Mouse (Mus musculus) forebrain, postnatal 0 days (tissue): ENCODE results near the gene Nap1l4. TPM values are rescaled to one million over a fixed set of nuclear protein-coding genes. Genes with fewer than 3 reads are reported as not detected.

Experiments used
- ATAC-seq: fragments of 200-750 bp; cut with Nextera tagmentation; 2 replicates; pipeline ENCODE4 v1.8.0; 2017; ENCODE audit warnings: mild to moderate bottlenecking, moderate library complexity
- DNase-seq: peaks from one replicate; pipeline ENCODE4 v3.0.0-alpha.2; 2015
- H3K27ac ChIP-seq: fragments of 300-500 bp; sonication (generic); 2 replicates; pipeline ENCODE4 v1.5.1; 2014; ENCODE audit warnings: low read depth, mild to moderate bottlenecking, antibody characterized with exemption, low read length, moderate library complexity, mixed read lengths
- H3K27me3 ChIP-seq: fragments of 300-500 bp; sonication (generic); 2 replicates; pipeline ENCODE4 v1.6.1; 2014; ENCODE audit warnings: mild to moderate bottlenecking, low read length, mixed read lengths; ENCODE audit not compliant: insufficient read depth
- H3K36me3 ChIP-seq: fragments of 300-500 bp; sonication (generic); 2 replicates; pipeline ENCODE4 v1.6.1; 2014; ENCODE audit warnings: mild to moderate bottlenecking, moderate library complexity; ENCODE audit not compliant: insufficient read depth
- H3K4me1 ChIP-seq: fragments of 300-500 bp; sonication (generic); 2 replicates; pipeline ENCODE4 v1.6.1; 2014; ENCODE audit warnings: antibody characterized with exemption; ENCODE audit not compliant: insufficient read depth
- H3K4me2 ChIP-seq: fragments of 300-500 bp; sonication (generic); 2 replicates; pipeline ENCODE4 v1.6.1; 2014; ENCODE audit warnings: low read depth, mild to moderate bottlenecking, moderate library complexity
- H3K4me3 ChIP-seq: fragments of 300-500 bp; sonication (generic); 2 replicates; pipeline ENCODE4 v1.5.1; 2014; ENCODE audit warnings: low read depth, low read length, mixed read lengths
- H3K9ac ChIP-seq: fragments of 300-500 bp; sonication (generic); 2 replicates; pipeline ENCODE4 v1.6.1; 2014; ENCODE audit warnings: mild to moderate bottlenecking
- H3K9me3 ChIP-seq: fragments of 300-500 bp; sonication (generic); 2 replicates; pipeline ENCODE4 v1.6.1; 2016; ENCODE audit warnings: low read length
- CTCF ChIP-seq: sonication (generic); IDR thresholded peaks from 2 replicates; pipeline ENCODE4 v1.5.1; 2016; ENCODE audit warnings: antibody characterized with exemption, control low read depth, low read depth
- WGBS: fragments of 180-500 bp; shearing (Covaris S2); extraction: QIAGEN DNeasy Blood & Tissue Kit; methylation state at CpG from one replicate; pipeline ENCODE4 v1.1.7; 2014; 5-methylcytosine and 5-hydroxymethylcytosine counted together
- polyA plus RNA-seq: library from polyadenylated mRNA; unstranded; fragments of >200 nt; fragmentation: Nextera tagmentation; extraction: Ambion mirVana; gene quantifications from 2 replicates; pipeline ENCODE4 v1.2.1, GENCODE M21; 2015
- total RNA-seq: library from RNA; depleted of rRNA; stranded (reverse); fragments of >200 nt; gene quantifications from 2 replicates; pipeline ENCODE4 v1.2.3, GENCODE M21; 2014

Gene Nap1l4
- total and polyA plus RNA-seq, 2 experiments from 2014 or later: 202 to 258 TPM

DNA sequence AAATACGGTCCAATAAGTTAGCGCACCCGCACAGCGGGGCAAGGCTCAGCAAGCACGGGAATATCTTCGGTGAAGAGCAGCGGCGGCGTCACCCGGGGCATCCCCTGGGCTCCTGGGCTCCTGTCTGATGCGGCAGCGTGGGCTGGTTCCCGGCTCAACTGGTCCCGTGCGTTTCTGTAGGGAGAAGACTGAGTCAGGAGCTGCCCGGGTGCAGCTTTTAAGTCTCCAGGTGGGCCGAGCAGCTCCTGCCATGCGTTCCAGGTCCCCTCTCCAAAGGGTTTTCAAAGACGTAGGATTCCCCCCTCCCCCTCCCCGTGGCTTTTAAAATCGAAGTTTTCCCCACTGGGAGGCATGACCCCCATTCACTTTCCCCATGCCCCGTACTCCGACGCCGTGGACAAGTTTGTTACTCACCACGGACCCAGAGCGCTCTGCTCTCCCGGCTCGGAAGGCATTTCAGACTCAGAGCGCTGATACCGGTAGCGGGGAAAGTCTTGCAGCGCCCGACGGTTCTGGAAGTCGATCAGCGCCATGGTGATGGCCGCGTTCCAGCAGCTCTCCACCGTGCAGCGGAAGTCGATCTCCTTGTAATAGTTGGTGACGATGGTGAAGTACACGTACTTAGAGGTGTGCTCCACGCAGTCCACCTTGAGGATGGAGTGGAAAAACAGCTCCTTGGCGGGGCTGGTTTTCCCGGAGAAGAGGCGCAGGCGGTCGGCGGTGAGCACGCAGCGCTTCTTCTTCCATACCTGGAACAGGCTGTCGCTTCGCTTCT lies 47.1 kb downstream of the Nap1l4 start:
- WGBS: 4% methylated on average over 55 of the region's 55 CpGs
- ATAC-seq (0 out of 2 replicates have a peak, but pooled peaks have one; percentile 37), DNase-seq (peak; percentile 62)
- Histone ChIP-seq H3K4me2 (peak overlapping the region; percentile 61), H3K9ac (peak overlapping the region; percentile 28; the same call in 1 of the 2 replicates), H3K27ac (no peak overlapping the region), H3K36me3 (no peaks in the 10 kb centered on the region), H3K4me3 (peak overlapping the region; percentile 39), H3K9me3 (no peaks in the 10 kb centered on the region), H3K4me1 (peaks cover 3% of the 10 kb centered on the region; the same call in 1 of the 2 replicates), H3K27me3 (peaks cover 45% of the 10 kb centered on the region)
- no peak for TF ChIP-seq CTCF

DNA sequence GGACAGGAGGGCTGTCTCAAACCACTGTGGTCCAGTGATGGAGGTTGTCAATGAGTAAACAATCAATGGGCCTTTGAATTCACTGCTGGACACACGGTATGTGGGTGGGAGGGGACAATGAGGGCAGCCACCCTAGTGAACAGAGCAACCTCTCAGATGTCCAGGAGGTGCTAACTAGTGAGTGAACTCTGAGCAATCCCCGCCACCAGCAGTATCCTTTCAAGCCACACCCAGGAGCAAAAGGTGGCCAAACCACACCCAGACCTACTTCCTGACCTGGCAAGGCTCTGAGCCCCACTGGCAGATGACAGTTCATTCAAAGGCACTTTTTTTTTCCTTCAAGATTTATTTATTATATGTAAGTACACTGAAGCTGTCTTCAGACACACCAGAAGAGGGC lies 48.0 kb downstream of the Nap1l4 start:
- 47% methylated on average over 2 of the region's 2 CpGs for WGBS

DNA sequence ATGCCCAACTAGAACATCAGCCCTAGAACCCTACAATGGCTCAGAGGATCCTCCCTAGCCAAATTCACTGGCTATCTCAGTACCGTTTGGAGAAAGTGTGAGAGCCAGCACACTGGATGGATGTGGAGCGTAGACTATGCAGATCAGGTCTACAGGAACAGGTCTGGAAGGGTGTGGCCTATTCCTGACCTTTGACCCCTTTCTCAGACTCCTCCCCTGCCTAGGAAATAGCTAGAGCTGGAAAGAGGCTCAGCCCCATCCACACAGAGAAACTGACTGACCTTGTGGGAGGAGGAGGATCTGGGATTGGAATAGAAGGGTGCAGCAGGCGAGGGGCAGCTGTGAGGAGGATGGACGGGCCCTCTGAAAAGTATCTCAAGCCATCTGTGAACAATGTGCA lies 50.3 kb downstream of the Nap1l4 start:
- Histone ChIP-seq H3K9me3 (no peaks in the 10 kb centered on the region), H3K4me3 (no peak overlapping the region), H3K4me2 (no peak overlapping the region), H3K27me3 (peaks cover 38% of the 10 kb centered on the region), H3K9ac (no peak overlapping the region), H3K36me3 (no peaks in the 10 kb centered on the region), H3K4me1 (peaks cover 3% of the 10 kb centered on the region; the same call in 1 of the 2 replicates), H3K27ac (no peak overlapping the region)
- DNase-seq: no peak
- TF ChIP-seq CTCF: no peak
- 89% methylated on average over 4 of the region's 4 CpGs for WGBS
- no peak for ATAC-seq

More for the DNA sequence above, 48.0 kb downstream of the Nap1l4 start:
- Histone ChIP-seq H3K27ac (no peak overlapping the region), H3K4me1 (peaks cover 3% of the 10 kb centered on the region; the same call in 1 of the 2 replicates), H3K4me3 (no peak overlapping the region), H3K4me2 (no peak overlapping the region), H3K9ac (no peak overlapping the region), H3K27me3 (peaks cover 45% of the 10 kb centered on the region), H3K9me3 (no peaks in the 10 kb centered on the region), H3K36me3 (no peaks in the 10 kb centered on the region)
- no peak for ATAC-seq
- no peak for TF ChIP-seq CTCF
- DNase-seq: no peak

DNA sequence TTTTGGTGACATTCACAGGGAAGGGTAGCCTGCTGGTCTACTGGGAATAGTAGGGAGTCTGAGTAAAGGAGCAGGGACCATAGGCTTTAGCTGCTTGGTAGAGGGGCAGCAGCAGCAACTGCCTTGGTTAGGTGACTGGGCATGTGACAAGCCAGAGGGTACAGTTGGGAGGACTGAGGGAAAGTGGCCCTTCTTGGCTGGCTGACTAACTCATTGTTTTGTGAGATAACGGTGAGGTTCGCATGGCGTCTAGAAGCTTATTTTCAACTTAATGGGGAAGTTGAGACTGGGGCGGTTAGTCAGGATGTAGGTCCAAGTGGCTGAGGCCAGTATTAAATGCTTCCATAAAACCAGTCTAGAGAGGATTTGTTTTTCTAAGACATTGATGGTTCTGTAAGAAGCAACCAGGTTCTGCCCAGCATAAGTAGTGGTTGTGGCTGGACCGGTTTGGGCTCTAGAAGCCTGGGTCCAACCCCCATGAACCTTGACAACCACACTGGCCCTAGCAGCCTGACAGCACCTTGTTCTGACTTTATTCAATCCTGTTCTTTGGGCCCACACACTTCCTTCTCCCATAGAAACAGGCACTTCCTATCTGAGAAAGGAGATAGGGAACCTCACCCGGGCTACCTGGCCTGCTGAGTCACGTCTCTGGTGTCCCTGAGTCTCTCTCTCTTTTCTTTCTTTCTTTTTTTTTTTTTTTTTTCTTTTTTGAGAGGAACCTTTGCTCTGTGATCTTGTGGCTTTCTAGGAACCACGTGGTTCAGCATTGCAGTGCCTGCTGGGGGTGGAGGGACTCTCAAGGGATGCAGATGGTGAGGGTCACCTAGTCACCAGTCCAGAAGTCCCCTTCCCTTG lies 53.6 kb downstream of the Nap1l4 start:
- Histone ChIP-seq H3K4me3 (no peak overlapping the region), H3K4me2 (no peak overlapping the region), H3K4me1 (no peaks in the 10 kb centered on the region), H3K9me3 (no peaks in the 10 kb centered on the region), H3K36me3 (no peaks in the 10 kb centered on the region), H3K27me3 (peaks cover 11% of the 10 kb centered on the region), H3K27ac (no peak overlapping the region), H3K9ac (no peak overlapping the region)
- no peak for ATAC-seq
- TF ChIP-seq CTCF: no peak
- 77% methylated on average over 8 of the region's 8 CpGs for WGBS
- DNase-seq: no peak

DNA sequence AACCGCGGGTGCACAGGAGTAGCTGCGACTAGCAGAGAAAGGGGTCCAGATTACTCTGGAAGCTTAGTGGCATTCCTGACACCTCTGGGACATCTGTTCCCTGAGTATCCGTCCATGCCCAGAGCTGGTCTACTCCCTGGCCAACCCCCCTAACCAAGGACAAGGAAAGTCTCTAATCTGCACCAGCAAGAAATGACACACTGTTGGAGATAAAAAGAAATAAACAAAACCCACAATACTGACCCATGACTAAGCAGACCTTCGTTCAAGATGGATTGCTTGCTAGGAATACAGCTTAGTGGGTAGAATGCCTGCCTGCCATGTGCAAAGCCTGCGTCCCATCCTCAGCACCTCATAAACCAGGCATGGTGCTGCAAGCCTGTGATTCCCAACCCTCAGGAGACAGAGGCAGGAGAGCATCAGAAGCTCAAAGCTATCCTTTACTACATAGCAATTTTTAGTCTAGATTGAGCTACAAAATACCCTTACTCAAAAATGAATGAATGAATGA lies 55.2 kb downstream of the Nap1l4 start:
- no peak for TF ChIP-seq CTCF

DNA sequence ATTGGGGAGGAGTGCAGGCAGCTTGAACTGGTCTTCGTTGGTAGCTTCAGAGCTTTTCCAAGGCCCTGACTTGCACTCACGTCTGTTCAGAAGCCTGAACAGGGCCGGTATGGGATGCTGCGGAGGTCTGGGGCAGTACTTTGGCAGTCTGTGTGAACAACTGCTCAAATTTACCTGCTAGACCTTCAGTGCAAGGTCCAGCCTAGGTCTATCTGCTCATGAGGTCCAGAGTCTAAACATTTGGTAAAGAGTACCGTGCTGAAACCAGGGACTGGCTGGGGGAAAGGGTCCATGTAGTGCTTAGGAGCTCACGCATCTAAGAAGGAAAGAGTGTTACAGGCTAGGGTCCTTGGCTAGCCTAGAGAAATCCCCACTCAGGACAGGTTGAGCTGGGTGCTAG lies 59.2 kb downstream of the Nap1l4 start:
- Histone ChIP-seq H3K27ac (no peak overlapping the region), H3K9me3 (no peaks in the 10 kb centered on the region), H3K4me2 (no peak overlapping the region), H3K4me1 (no peaks in the 10 kb centered on the region), H3K4me3 (no peak overlapping the region), H3K9ac (no peak overlapping the region), H3K36me3 (no peaks in the 10 kb centered on the region), H3K27me3 (no peaks in the 10 kb centered on the region)
- TF ChIP-seq CTCF: no peak
- DNase-seq: no peak
- no peak for ATAC-seq
- 83% methylated on average over 6 of the region's 6 CpGs for WGBS

More for the DNA sequence above, 55.2 kb downstream of the Nap1l4 start:
- H3K4me3 ChIP-seq: no peak overlapping the region
- DNase-seq: no peak
- no peaks in the 10 kb centered on the region for H3K27me3 ChIP-seq
- no peaks in the 10 kb centered on the region for H3K9me3 ChIP-seq
- H3K4me2 ChIP-seq: no peak overlapping the region
- 89% methylated on average over 6 of the region's 6 CpGs for WGBS
- no peak for ATAC-seq
- H3K36me3 ChIP-seq: no peaks in the 10 kb centered on the region
- H3K4me1 ChIP-seq: no peaks in the 10 kb centered on the region
- H3K27ac ChIP-seq: no peak overlapping the region
- H3K9ac ChIP-seq: no peak overlapping the region
